Mouse (Mus musculus) embryonic facial prominence, embryonic 11.5 days (tissue): ENCODE measurements around the gene Utf1. TPM values are rescaled to one million over a fixed set of nuclear protein-coding genes. Genes with fewer than 3 reads are reported as not detected.

Experiments
- ATAC-seq: fragments of 200-750 bp; cut with Nextera tagmentation; replicated peaks from 2 replicates; pipeline ENCODE4 v1.8.0; 2017; ENCODE audit warnings: low read depth; ENCODE audit not compliant: insufficient number of reproducible peaks, low FRiP score, low TSS enrichment
- DNase-seq: peaks from one replicate; pipeline ENCODE4 v3.0.0-alpha.2; 2015; ENCODE audit warnings: low spot score
- H3K27ac ChIP-seq: fragments of 300-500 bp; sonication (generic); replicated peaks from 2 replicates; pipeline ENCODE4 v1.5.1; 2014; ENCODE audit warnings: mild to moderate bottlenecking, low read depth, low read length, control low read depth
- H3K27me3 ChIP-seq: fragments of 300-500 bp; sonication (generic); 2 replicates; pipeline ENCODE4 v1.6.1; 2014; ENCODE audit warnings: mild to moderate bottlenecking, low read length, moderate library complexity, mixed read lengths; ENCODE audit not compliant: control insufficient read depth, insufficient read depth
- H3K36me3 ChIP-seq: fragments of 300-500 bp; sonication (generic); replicated peaks from 2 replicates; pipeline ENCODE4 v1.6.1; 2014; ENCODE audit warnings: low read depth, mild to moderate bottlenecking, low read length, moderate library complexity, mixed read lengths; ENCODE audit not compliant: control insufficient read depth, insufficient read depth
- H3K4me1 ChIP-seq: fragments of 300-500 bp; sonication (generic); 2 replicates; pipeline ENCODE4 v1.6.1; 2014; ENCODE audit warnings: low read length, mixed read lengths; ENCODE audit not compliant: control insufficient read depth, insufficient read depth
- H3K4me2 ChIP-seq: fragments of 300-500 bp; sonication (generic); 2 replicates; pipeline ENCODE4 v1.6.1; 2014; ENCODE audit warnings: low read depth, mild to moderate bottlenecking, control low read depth, low read length, moderate library complexity
- H3K4me3 ChIP-seq: fragments of 300-500 bp; sonication (generic); 2 replicates; pipeline ENCODE4 v1.5.1; 2014; ENCODE audit warnings: low read depth, low read length, control low read depth
- H3K9ac ChIP-seq: fragments of 300-500 bp; sonication (generic); replicated peaks from 2 replicates; pipeline ENCODE4 v1.6.1; 2014; ENCODE audit warnings: mild to moderate bottlenecking, control low read depth, low read length
- H3K9me3 ChIP-seq: fragments of 300-500 bp; sonication (generic); replicated peaks from 2 replicates; pipeline ENCODE4 v1.6.1; 2016; ENCODE audit warnings: mild to moderate bottlenecking, low read length, inconsistent platforms, mixed read lengths; ENCODE audit not compliant: control insufficient read depth
- WGBS: fragments of 180-500 bp; shearing (Covaris S2); extraction: QIAGEN DNeasy Blood & Tissue Kit; methylation state at CpG from one replicate; pipeline ENCODE4 v1.1.7; 2014; 5-methylcytosine and 5-hydroxymethylcytosine counted together
- microRNA counts: library from miRNA; unstranded; fragments of <30 nt; microRNA quantifications from one replicate; lab custom pipeline; 2016
- microRNA-seq: library from miRNA; unstranded; fragments of <30 nt; microRNA quantifications from one replicate; pipeline ENCODE4, GENCODE M21; 2016; ENCODE audit warnings: borderline number of aligned reads
- polyA plus RNA-seq: library from polyadenylated mRNA; unstranded; fragments of >200 nt; fragmentation: Nextera tagmentation; extraction: Ambion mirVana; gene quantifications from 2 replicates; pipeline ENCODE4 v1.2.1, GENCODE M21; 2014

Gene Utf1
- polyA plus RNA-seq, 1 experiment from 2014 or later, result not detected

GRCm38 (mm10) chr7:139994202-139994601, 50.6 kb downstream of the Utf1 start:
- WGBS, result 79% methylated on average over 4 of the region's 4 CpGs
- no peak for ATAC-seq
- no peak for DNase-seq

GRCm38 (mm10) chr7:139994676-139995075, 51.1 kb downstream of the Utf1 start:
- no peak overlapping the region for H3K9ac ChIP-seq
- H3K4me3 ChIP-seq, result no peak overlapping the region
- no peaks in the 10 kb centered on the region; the same call in none of the 2 replicates for H3K36me3 ChIP-seq
- no peak overlapping the region for H3K4me2 ChIP-seq
- H3K4me1 ChIP-seq, result no peaks in the 10 kb centered on the region
- peak; percentile 74 for DNase-seq
- no peak overlapping the region for H3K27ac ChIP-seq
- no peaks in the 10 kb centered on the region for H3K9me3 ChIP-seq
- ATAC-seq, result no peak
- no peaks in the 10 kb centered on the region for H3K27me3 ChIP-seq
- 23% methylated on average over 3 of the region's 3 CpGs for WGBS

More at GRCm38 (mm10) chr7:139994202-139994601, 50.6 kb downstream of the Utf1 start:
- Histone ChIP-seq H3K4me3 (no peak overlapping the region), H3K27ac (no peak overlapping the region), H3K36me3 (no peaks in the 10 kb centered on the region; the same call in none of the 2 replicates), H3K9ac (no peak overlapping the region), H3K27me3 (no peaks in the 10 kb centered on the region), H3K9me3 (no peaks in the 10 kb centered on the region), H3K4me2 (no peak overlapping the region), H3K4me1 (no peaks in the 10 kb centered on the region)

MicroRNAs encoded within 50 kb of the gene (microRNA counts, 519-probe panel; counts per million panel counts)
- microRNA mmu-miR-202-3p (lab: Ali Mortazavi, UCI) (1,611 counts per million, percentile 9 among the panel's probes with 10 or more counts), microRNA mmu-miR-202-5p (lab: Ali Mortazavi, UCI) (1,951 counts per million, percentile 12 among the panel's probes with 10 or more counts)

Small RNAs within 50 kb of the gene (microRNA-seq; reads per million reads assigned to microRNA genes)
- gene Mir202, result not detected
- gene Mir7062, result not detected
- not detected for gene mmu-mir-7686

Other genes with a start within 250 kb of the Utf1 start
- 0.87 and 1.6 TPM in 2 replicates for gene Adgra1, start 109.6 kb upstream of the Utf1 start, polyA plus RNA-seq
- gene Kndc1, start 49.1 kb upstream of the Utf1 start, polyA plus RNA-seq, result 0.21 and 0.24 TPM in 2 replicates
- 0.21 and 0.36 TPM in 2 replicates for gene 6430531B16Rik, start 35.0 kb downstream of the Utf1 start, polyA plus RNA-seq
- gene Adam8, start 48.8 kb downstream of the Utf1 start, polyA plus RNA-seq, result 1.2 and 1.7 TPM in 2 replicates
- 37.1 and 37.5 TPM in 2 replicates for gene Zfp511, start 92.6 kb downstream of the Utf1 start, polyA plus RNA-seq
- gene Tubgcp2, start 92.9 kb downstream of the Utf1 start, polyA plus RNA-seq, result 74.8 and 75.7 TPM in 2 replicates
- 2.5 and 3.9 TPM in 2 replicates for gene Msx3, start 105.3 kb downstream of the Utf1 start, polyA plus RNA-seq
- 1.6 and 2.7 TPM in 2 replicates for gene Caly, start 138.8 kb downstream of the Utf1 start, polyA plus RNA-seq
- gene Prap1, start 149.6 kb downstream of the Utf1 start, polyA plus RNA-seq, result not detected in 2 replicates
- 24.2 and 24.4 TPM in 2 replicates for gene Fuom, start 158.7 kb downstream of the Utf1 start, polyA plus RNA-seq
- gene Paox, start 172.0 kb downstream of the Utf1 start, polyA plus RNA-seq, result 19.0 and 21.7 TPM in 2 replicates
- gene Echs1, start 172.7 kb downstream of the Utf1 start, polyA plus RNA-seq, result 211 and 221 TPM in 2 replicates
- 22.5 and 23.1 TPM in 2 replicates for gene Mtg1, start 193.8 kb downstream of the Utf1 start, polyA plus RNA-seq
- 0.34 and 0.84 TPM in 2 replicates for gene Sprn, start 211.1 kb downstream of the Utf1 start, polyA plus RNA-seq
- not detected in 2 replicates for gene Olfr522, start 221.0 kb downstream of the Utf1 start, polyA plus RNA-seq
- not detected in 2 replicates for gene Olfr523, start 229.4 kb downstream of the Utf1 start, polyA plus RNA-seq